Mouse (Mus musculus) intestine, embryonic 14.5 days (tissue): ENCODE measurements around the gene Nmnat2. TPM values are rescaled to one million over a fixed set of nuclear protein-coding genes. Genes with fewer than 3 reads are reported as not detected.

Source experiments
- polyA plus RNA-seq: library from polyadenylated mRNA; unstranded; fragments of >200 nt; fragmentation: Nextera tagmentation; extraction: Ambion mirVana; gene quantifications from 2 replicates; pipeline ENCODE4 v1.2.1, GENCODE M21; 2014

Nmnat2 gene
- polyA plus RNA-seq, 1 experiment from 2014 or later: 3.5 TPM

Other genes with a start within 250 kb of the Nmnat2 start
- gene Apobec4, start 204.4 kb upstream of the Nmnat2 start, polyA plus RNA-seq: 0.11 TPM in 1 of 2 replicates, not detected in the other
- 50.9 and 54.4 TPM in 2 replicates for gene Rgl1, start 188.6 kb upstream of the Nmnat2 start, polyA plus RNA-seq
- 312 and 313 TPM in 2 replicates for gene Arpc5, start 188.5 kb upstream of the Nmnat2 start, polyA plus RNA-seq
- gene Ncf2, start 154.8 kb upstream of the Nmnat2 start, polyA plus RNA-seq: 6.1 and 7.2 TPM in 2 replicates
- 32.9 and 34.8 TPM in 2 replicates for gene Smg7, start 52.3 kb upstream of the Nmnat2 start, polyA plus RNA-seq
- 9.2 and 10.8 TPM in 2 replicates for gene Lamc2, start 231.5 kb downstream of the Nmnat2 start, polyA plus RNA-seq